Mouse (Mus musculus) urinary bladder, postnatal 4 days (tissue): ENCODE data around the gene Cdkl4.

Experiments used
- DNase-seq, 2 experiments: peaks; one replicate each; pipeline ENCODE4 v3.0.0; 2021 to 2022; ENCODE audit warnings: low spot score in 2 of 2

Gene Cdkl4

DNA sequence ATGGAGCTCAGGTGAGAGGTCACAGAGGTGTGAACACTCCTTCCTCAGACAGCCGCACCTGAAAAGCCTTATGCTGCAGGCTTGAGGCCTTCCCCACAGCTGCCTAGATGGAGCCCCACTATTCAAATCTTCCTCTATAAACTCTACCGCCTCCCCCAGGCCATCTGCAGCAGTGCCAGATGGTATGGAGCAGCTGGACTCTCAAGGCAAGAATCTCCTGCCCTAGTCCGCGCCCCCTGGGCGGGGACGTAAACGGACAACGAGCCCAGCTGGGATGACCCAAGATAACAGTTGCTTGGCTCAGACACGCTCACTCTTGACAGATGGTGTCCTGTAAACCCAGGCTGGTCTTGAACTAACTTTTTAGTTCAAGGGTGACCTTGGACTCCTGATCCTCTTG, 60.4 kb downstream of the Cdkl4 start:
- no peak for DNase-seq

DNA sequence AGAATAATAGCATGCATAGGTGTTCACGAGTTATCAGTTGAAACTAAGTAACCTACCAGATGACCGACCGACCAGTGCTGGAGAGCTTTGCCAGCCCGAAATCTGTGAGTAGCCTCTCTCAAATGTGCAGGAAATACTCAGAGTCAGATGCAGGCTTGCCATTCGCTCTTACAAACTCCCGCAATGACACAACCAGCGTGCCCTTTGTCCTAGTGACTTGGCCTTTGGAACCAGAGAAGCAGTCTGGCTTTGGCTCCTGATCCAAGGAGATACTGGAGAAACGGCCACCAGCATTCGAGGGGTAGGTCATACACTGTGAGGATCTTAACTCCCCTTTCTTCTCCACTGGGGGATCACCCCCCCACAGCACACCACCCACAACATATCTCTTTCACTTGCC, 61.7 kb downstream of the Cdkl4 start:
- no peak for DNase-seq

DNA sequence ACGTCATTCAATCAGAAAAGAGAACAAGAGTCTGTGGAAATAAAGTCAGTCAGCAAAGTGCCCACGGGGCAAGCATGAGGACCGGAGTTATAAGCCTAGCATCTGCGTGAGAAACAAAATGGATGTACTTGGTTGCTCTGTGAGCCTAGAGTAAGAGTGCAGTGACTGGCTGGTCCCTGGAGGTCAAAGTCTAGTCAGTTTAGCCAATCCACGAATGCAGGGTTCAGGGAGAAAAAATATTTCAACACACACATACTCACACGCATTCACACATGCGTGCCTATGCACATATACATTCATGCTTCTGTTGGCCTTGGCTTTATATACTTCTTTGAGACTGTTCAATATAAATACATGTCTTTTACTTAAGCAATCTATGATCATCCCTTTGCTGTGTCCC, 62.1 kb downstream of the Cdkl4 start:
- DNase-seq: no peak

DNA sequence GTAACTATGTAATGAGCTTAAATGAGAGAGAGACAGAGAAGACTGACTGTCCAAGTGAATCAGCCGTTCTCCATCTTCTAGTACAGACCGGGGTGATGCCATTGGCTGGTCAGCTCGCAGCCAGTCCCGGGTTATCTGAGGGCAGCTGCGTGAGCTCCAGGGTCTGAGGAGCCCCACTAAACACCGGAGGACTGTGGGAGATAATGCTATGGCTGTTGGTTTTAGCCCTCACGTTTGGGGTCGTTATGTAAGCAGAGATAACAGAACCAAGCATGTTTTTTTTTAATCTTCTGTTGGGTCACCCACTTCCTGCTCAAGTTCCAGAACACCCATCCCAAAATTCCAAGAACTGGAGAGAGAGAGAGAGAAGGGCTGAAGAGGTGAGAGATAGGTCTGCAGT, 63.8 kb downstream of the Cdkl4 start:
- no peak for DNase-seq

DNA sequence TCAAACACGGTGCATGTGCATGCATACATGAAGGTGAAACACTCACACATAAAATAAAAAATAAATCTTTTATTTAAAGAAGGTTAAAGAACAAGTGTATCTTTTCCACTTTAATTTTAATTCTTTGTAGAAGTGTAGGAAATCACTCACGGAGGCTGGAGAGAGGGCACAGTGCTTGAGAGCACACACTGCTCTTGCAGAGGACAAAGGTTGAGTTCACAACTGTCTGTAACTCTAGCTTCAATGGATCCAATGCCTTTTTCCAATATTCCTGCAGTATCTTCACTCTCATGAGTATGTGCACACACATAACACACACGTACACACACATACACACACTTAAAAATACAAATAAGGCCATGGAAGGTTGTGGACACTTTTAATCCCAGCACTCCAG, 67.2 kb downstream of the Cdkl4 start:
- DNase-seq: no peak

DNA sequence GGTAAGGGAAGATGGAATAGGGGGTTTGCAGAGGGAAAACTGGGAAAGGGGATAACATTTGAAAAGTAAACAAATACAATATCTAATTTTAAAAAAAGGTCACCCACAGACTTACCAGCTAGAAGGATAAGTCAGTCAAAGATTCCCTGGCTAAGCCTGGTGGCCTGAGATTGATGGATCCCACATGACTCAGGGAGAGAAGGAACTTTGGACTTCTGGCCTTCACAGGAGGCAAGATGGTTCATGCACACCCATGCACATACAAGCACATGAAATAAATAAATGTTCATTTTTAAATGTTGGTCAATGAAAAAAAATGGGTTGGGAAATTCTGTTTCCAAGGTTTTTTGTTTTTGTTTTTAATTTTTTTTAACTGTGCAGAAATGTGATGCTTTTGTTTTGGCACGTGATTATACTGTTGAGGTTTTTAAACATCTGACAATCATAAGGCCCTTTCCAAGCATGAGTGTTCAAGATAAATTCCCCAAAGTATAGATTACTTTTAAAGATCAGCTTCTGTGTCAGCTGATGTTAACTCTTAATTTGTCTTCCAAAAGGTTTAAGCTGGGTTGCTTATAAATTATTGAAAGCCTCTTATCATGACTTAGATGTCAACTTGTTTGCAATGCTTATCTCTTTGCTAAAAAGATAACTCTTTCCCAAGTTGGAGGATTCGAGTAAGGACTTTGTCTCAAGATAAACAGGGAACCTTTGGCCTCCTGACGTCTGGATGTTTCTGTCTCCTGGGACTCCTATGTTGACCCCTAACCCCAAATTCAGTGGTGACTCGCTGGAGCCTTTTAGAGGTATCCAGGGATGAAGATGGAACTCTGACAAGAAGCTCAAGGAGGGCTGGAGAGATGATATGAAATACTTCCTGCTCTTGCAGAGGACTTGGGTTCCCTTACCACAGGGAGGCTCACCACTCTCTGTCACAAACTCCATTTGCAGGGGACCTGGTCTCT, 67.8 kb downstream of the Cdkl4 start:
- no peak for DNase-seq

DNA sequence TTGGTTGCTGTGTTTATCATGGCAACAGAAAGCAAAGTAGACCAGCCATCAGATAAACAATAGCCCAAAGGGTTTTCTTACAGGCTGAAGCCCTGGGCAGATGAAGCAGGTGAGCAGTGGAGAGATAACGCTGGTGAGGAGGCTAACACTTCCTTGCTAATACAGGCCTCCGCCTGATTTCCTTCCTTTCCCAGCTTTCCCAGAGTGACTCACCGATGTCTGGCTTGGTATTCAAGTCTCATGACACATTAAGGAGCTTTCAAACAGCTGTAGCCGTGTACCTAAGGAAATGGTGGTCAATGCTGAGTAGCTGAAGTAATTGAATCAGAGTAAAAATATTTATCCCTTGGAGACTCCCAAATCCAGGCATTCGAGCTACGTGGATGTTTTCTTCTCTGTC, 71.8 kb downstream of the Cdkl4 start:
- no peak for DNase-seq

DNA sequence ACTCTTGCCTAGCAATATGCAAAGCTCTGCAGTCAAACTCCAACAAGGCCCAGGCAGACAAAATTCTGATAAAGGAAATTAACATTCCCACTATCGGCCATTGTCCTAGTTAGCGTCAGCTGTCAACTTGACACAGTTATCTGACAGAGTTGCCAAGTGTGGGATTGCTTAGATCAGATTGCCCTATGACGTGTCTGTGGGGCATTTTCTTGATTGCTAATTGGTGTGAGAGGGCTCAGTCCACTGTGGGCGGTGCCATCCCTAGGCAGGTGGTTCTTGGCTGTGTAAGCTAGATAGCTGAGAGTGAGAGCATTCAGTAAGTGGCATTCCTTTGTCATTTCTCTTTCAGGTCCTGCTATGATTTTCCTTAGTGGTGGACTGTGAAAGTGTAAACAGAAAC, 72.3 kb downstream of the Cdkl4 start:
- no peak for DNase-seq

DNA sequence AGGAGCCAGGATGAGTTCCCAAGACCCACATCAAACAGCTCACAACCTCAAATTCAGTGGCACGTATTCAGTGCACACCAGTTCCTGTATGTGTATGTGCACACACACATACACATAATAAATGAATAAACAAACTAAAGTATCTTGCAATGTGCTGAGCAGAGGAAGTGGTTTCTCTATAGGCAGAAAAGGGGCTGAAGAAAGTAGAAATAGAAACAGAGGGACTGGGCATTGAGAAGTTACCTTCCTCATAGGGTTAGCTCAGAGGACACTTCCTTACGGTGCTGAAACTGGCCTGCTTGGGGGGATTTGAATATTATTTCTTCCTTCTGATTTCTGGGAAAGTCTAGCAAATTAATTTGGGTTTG, 75.8 kb downstream of the Cdkl4 start:
- DNase-seq: no peak

DNA sequence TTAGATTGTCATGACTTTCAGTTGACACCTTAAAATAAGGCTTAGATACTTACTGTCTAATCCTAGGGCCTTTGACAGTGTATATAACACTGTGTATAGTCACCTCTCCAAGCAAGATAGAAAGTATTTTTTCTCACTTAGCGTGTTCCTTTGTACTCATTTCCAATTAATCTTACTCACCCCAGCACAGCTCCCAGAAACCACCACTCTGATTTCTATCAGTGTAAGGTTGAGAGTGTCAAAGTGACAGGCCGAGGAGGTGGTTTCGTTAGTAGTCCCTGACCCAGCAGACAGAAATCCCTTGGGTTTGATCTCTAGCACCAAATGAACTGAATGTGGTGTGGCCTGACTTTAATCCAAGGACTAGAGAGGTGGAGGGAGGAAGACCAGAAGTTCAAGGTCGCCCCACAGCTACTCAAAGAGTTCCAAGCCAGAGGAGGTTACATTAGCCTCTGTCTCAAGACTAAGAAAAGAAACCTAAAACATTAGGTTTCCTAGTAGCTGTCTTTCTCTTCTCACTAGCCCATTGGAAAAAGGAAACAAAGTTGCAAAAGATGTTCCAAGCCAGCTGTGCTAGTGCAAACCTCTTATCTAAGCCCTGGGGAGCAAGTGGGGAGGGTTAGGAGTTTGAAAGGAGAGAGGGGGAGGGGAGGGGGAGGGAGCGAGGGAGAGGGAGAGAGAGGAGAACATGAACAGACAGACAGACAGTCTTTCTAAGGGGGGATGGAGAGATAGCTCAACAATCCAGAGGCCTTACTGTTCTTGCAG, 76.4 kb downstream of the Cdkl4 start:
- no peak for DNase-seq

DNA sequence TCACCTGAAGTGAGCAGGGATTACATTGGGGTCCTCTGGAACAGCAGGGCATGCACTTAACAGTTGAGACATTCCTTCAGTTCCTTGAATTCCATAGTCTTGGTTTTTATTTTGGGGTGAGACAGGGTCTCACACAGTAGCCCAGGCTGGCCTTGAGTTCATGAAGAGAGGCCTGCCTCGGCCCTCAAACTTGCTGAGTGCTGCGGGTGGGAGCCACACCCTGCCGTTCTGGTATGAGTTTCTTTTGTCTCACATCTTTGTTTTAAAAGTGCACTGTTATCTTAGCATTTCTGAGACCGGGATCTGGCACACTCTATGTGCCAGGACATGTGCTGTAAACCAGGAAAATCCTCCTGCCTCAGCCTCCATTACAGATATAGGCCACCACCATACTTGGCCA, 77.6 kb downstream of the Cdkl4 start:
- DNase-seq: no peak

DNA sequence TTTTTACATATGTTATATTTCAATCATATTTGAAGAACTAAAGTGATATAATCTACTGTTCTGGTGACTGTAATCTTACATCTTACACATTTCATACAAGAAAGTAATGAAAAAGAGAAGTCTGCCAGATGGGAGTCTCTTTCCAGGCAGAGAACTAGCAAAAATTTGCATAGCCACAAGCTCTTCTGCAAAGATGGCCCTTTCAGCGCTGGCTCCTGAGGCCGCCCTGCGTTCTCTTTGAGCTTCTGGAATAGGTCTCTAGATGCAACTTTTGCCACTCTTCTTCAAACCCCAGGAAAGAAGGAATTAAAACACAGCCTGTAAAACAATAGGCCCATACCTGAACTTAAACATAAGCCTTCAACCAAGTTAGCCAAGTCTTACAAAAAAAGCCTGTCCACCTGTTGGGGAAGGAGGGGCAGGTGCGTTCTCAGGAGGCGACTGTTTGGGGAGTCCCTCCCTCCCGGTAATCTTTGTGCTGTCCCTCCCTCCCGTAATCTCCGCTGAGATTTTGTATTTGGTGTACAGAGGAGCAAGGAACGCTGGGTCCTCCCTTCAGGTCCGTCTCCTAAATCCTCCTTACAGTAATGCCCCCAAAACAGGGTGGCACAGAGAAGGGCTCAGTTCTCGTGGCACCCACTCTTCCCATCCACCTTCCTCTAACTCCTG, 78.9 kb downstream of the Cdkl4 start:
- DNase-seq: no peak

DNA sequence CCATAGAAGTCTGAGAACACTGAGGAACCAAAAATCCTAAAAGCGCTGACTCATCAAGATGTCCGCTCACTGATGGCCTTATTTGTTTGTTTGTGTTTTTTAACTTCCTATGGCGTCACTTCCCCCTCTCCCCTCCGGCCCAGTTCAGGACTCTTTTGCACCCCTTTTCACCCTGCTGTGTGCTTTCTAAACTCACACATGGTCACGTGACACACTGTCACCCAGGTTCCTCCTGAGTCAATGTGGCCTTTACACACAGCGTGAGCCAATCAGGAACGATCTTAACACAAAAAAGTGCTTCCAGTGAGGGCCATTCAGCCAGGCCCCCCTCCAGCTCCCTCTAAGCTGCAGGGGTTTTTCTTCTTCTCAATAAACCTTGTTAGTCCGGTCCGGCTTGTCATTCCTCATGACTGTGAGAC, 80.4 kb downstream of the Cdkl4 start:
- DNase-seq: no peak

DNA sequence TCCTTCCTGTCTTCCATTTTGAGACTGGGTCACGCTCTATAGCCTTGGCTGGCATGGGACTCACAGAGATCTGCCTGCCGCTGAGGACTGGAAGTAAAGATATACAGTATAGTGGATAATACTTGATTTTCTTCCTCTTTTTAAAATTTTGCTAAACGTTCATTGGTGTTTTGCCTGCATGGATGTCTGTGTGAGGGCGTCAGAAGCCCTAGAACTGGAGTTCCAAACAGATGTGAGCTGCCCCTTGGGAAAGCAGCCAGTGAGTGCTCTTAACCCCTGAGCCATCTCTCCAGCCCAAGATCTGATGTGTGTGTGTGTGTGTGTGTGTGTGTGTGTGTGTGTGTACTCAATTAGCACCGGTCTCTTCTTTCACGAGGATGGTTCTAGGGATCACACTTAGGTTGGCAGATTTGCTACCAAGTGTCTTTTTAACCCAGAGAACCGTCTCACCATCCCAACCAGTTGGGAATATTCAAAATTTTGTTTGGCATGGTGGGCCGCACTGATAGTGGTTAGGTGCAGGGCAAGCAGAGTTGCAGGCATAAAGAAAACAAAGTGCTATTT, 80.9 kb downstream of the Cdkl4 start:
- DNase-seq: no peak

DNA sequence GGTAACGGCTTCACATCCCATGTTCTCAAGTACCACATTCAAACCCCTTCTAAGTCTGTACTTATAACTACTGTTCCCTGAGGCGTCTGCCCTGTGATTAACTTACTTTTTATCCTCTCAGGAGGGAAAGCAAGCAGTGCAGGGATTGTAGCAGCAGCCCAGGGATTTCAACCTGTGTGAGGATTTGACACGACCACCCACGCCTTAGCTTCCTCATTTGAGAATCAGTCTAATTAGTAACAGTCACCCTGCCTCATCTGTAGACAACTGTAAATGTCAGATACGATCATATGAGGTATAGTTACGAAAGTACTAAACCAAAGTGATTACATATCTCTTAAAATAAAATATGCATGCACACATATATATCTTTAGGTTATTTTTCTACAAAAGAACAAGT, 81.4 kb downstream of the Cdkl4 start:
- no peak for DNase-seq

DNA sequence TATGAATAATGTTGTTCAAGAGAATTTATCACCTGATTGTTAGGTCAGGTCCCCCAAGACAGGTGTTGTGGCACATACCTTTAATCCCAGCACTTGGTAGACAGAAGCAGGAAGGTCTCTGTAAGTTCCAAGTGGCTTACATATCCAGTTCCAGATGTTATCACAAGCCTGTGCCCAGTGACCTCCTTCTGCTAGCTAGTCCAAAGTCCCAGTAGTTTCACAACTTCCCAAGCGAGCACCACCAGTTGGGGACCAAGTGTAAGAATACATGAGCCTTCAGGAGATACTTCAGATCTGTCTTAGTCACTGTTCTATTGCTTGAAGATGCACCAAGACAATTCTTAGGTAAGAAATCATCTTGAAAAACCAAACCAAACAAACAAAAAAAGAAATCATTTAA, 83.7 kb downstream of the Cdkl4 start:
- no peak for DNase-seq

DNA sequence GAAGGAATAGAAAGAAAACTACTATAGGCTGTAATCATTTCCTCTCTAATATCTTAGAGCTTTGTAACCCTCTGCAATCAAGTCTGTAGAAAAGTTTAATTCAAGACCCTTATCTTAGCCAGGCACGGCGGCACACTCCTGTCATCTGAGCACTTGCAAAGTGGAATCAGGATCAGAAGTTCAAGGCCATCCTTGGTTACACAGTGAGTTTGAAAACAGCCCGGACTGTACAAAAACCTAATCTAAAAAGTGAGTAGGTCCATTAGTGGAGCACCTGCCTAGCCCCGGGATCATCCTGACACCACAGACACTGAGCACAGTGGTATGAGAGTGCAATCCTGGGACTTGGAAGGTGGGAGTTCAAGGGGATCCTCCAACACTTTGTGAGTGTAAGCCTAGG, 84.8 kb downstream of the Cdkl4 start:
- no peak for DNase-seq

DNA sequence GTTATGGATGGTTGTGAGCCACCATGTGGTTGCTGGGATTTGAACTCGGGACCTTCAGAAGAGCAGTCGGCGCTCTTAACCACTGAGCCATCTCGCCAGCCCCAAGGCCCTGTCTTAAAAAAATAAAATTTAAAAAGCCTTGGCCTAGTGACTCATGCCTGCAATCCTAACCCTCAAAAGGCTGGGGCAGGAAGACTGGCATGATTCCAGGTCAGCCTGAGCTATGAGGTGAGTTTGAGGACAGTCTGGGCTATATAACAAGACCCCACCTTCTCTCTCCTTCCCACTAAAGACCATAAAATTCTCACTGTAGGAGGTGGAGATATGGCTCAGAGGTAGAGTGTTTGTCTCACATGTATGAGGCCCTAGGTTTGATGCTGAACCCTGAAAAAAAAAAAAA, 85.3 kb downstream of the Cdkl4 start:
- no peak for DNase-seq

DNA sequence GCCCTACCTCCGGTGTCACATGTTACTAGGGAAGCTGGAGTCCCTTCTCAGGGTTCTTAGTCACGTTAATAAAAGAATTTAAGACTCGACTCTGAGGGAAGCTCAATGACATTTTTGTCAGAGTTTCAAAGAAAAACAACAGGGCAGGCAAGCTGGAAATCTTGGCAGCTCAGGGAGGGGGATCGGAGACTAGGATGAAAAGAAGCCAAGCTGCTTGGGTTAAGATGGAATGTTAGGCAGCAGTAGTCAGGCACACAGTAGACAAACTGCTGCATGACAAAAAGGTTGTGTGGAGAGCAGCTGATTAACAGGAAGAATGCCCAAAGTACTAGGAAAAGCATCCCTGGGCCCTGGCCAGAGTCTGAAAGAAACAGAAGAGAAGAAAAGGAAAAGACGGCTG, 87.4 kb downstream of the Cdkl4 start:
- no peak for DNase-seq

DNA sequence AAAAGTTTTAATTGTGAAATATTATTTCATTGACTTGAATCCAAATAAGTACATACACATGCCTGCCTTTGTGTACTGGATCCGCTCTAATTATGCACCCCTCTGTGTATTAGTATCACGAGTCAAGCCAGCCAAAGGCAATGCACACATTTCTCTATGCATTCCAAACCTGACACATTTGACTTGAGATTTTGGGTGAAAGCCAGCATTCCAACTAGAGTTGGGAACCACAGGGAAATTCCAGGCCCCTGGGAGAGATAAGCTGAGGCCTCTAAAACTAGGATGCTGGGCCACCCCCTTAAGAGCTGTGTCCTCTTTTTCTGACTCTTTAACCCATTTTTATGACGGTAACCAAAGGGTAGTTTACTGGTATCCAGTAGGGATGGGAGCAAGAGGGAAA, 88.7 kb downstream of the Cdkl4 start:
- DNase-seq: no peak

DNA sequence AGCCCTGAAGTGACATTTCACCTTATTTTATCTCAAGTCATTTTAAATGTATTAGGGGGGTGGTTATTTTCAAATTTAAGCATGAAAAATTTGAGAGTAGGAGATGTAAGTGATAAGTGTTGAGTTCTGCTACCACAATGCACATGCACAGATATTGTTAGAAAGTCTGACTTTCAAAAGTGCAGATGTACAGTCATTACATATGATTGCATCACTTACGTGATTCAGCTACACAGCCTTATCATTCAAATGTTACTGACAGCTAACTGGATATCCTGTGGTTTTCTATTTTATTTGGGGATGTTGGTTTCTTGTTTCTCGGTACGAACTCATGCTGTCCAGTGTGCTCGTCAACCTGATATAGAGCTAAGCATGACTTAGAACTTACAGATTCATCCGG, 92.5 kb downstream of the Cdkl4 start:
- no peak for DNase-seq

DNA sequence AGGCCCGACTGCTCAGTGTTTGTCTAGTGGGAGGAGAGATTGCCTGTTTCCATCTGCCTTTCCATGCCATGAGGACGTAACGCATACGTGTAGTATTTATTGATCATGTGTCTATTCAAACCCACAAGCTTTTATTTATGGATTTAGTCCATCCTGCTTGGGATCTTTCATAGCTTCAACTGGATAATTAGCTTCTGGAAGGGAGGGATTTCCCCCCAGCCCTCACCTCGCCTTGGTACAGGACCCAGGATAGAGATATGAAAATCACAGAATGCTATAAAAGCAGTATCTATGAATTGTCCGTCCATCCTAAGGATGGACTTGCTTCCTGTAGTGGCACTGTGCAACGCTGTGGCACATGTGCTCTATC, 96.8 kb downstream of the Cdkl4 start:
- DNase-seq: no peak
